Mouse (Mus musculus): Measurements from ENCODE around the gene Axl. TPM values are rescaled to one million over a fixed set of nuclear protein-coding genes. Genes with fewer than 3 reads are reported as not detected.

Gene Axl
- polyA plus RNA-seq, 1 experiment from 2014 or later: 13.5 TPM

GRCm38 (mm10) chr7:25753076-25753475 is 35.4 kb downstream of the Axl start:
- Histone ChIP-seq H3K27me3 (ENCODE audit: control insufficient read depth, insufficient read depth, low read length) (no peaks in the 10 kb centered on the region), H3K4me1 (ENCODE audit: control insufficient read depth, insufficient read depth, low read length) (peaks cover 19% of the 10 kb centered on the region), H3K27ac (ENCODE audit: low read depth, low read length) (no peak overlapping the region), H3K4me3 (ENCODE audit: low read depth, low read length) (peak overlapping the region; percentile 96), H3K36me3 (ENCODE audit: control insufficient read depth, insufficient read depth, low read length) (peaks cover 24% of the 10 kb centered on the region), H3K9ac (replicated peaks; ENCODE audit: low read depth, low read length) (peak overlapping the region; percentile 96), H3K9me3 (ENCODE audit: control insufficient read depth, low read length) (no peaks in the 10 kb centered on the region), H3K4me2 (ENCODE audit: low read depth, low read length) (peak overlapping the region; percentile 99)
- ATAC-seq (ENCODE audit: low read depth): no peak

GRCm38 (mm10) chr7:25746844-25747243 is 41.7 kb downstream of the Axl start:
- no peaks in the 10 kb centered on the region for H3K27me3 ChIP-seq (ENCODE audit: control insufficient read depth, insufficient read depth, low read length)
- no peak overlapping the region for H3K4me2 ChIP-seq (ENCODE audit: low read depth, low read length)
- peaks cover 82% of the 10 kb centered on the region for H3K36me3 ChIP-seq (ENCODE audit: control insufficient read depth, insufficient read depth, low read length)
- H3K4me1 ChIP-seq (ENCODE audit: control insufficient read depth, insufficient read depth, low read length): peaks cover 2% of the 10 kb centered on the region; the same call in 1 of the 2 replicates
- no peak for ATAC-seq (ENCODE audit: low read depth)
- no peaks in the 10 kb centered on the region for H3K9me3 ChIP-seq (ENCODE audit: control insufficient read depth, low read length)
- WGBS: 80% methylated on average over 3 of the region's 3 CpGs
- no peak overlapping the region for H3K9ac ChIP-seq (replicated peaks; ENCODE audit: low read depth, low read length)
- H3K4me3 ChIP-seq (ENCODE audit: low read depth, low read length): no peak overlapping the region
- H3K27ac ChIP-seq (ENCODE audit: low read depth, low read length): no peak overlapping the region

- H3K4me3 ChIP-seq (ENCODE audit: low read depth, low read length): no peak overlapping the region
- H3K9me3 ChIP-seq (ENCODE audit: control insufficient read depth, low read length): no peaks in the 10 kb centered on the region
- ATAC-seq (ENCODE audit: low read depth): no peak
- peaks cover 76% of the 10 kb centered on the region for H3K36me3 ChIP-seq (ENCODE audit: control insufficient read depth, insufficient read depth, low read length)
- no peaks in the 10 kb centered on the region for H3K4me1 ChIP-seq (ENCODE audit: control insufficient read depth, insufficient read depth, low read length)
- WGBS: 98% methylated on average over 3 of the region's 3 CpGs
- H3K9ac ChIP-seq (replicated peaks; ENCODE audit: low read depth, low read length): no peak overlapping the region
- no peak overlapping the region for H3K4me2 ChIP-seq (ENCODE audit: low read depth, low read length)
- no peak overlapping the region for H3K27ac ChIP-seq (ENCODE audit: low read depth, low read length)
- no peaks in the 10 kb centered on the region for H3K27me3 ChIP-seq (ENCODE audit: control insufficient read depth, insufficient read depth, low read length)
Observed at GRCm38 (mm10) chr7:25738277-25738676, 50.2 kb downstream of the Axl start.

- ATAC-seq (ENCODE audit: low read depth): no peak
- Histone ChIP-seq H3K4me2 (ENCODE audit: low read depth, low read length) (no peak overlapping the region), H3K4me1 (ENCODE audit: control insufficient read depth, insufficient read depth, low read length) (no peaks in the 10 kb centered on the region), H3K27ac (ENCODE audit: low read depth, low read length) (no peak overlapping the region), H3K27me3 (ENCODE audit: control insufficient read depth, insufficient read depth, low read length) (no peaks in the 10 kb centered on the region), H3K4me3 (ENCODE audit: low read depth, low read length) (no peak overlapping the region), H3K9me3 (ENCODE audit: control insufficient read depth, low read length) (no peaks in the 10 kb centered on the region), H3K36me3 (ENCODE audit: control insufficient read depth, insufficient read depth, low read length) (peaks cover 78% of the 10 kb centered on the region), H3K9ac (replicated peaks; ENCODE audit: low read depth, low read length) (no peak overlapping the region)
- WGBS: 100% methylated on average over 2 of the region's 2 CpGs
Observed at GRCm38 (mm10) chr7:25736920-25737319, 51.6 kb downstream of the Axl start.

GRCm38 (mm10) chr7:25734991-25735390 is 53.5 kb downstream of the Axl start:
- Histone ChIP-seq H3K4me2 (ENCODE audit: low read depth, low read length) (no peak overlapping the region), H3K9ac (replicated peaks; ENCODE audit: low read depth, low read length) (no peak overlapping the region), H3K4me3 (ENCODE audit: low read depth, low read length) (no peak overlapping the region), H3K36me3 (ENCODE audit: control insufficient read depth, insufficient read depth, low read length) (peaks cover 75% of the 10 kb centered on the region), H3K27ac (ENCODE audit: low read depth, low read length) (no peak overlapping the region), H3K4me1 (ENCODE audit: control insufficient read depth, insufficient read depth, low read length) (no peaks in the 10 kb centered on the region), H3K9me3 (ENCODE audit: control insufficient read depth, low read length) (no peaks in the 10 kb centered on the region), H3K27me3 (ENCODE audit: control insufficient read depth, insufficient read depth, low read length) (no peaks in the 10 kb centered on the region)
- no peak for ATAC-seq (ENCODE audit: low read depth)
- 86% methylated on average over 4 of the region's 4 CpGs for WGBS

- Histone ChIP-seq H3K9me3 (ENCODE audit: control insufficient read depth, low read length) (no peaks in the 10 kb centered on the region), H3K9ac (replicated peaks; ENCODE audit: low read depth, low read length) (no peak overlapping the region), H3K4me3 (ENCODE audit: low read depth, low read length) (no peak overlapping the region), H3K4me1 (ENCODE audit: control insufficient read depth, insufficient read depth, low read length) (no peaks in the 10 kb centered on the region), H3K27me3 (ENCODE audit: control insufficient read depth, insufficient read depth, low read length) (no peaks in the 10 kb centered on the region), H3K27ac (ENCODE audit: low read depth, low read length) (no peak overlapping the region), H3K4me2 (ENCODE audit: low read depth, low read length) (no peak overlapping the region), H3K36me3 (ENCODE audit: control insufficient read depth, insufficient read depth, low read length) (peaks cover 82% of the 10 kb centered on the region)
- 96% methylated on average over 8 of the region's 8 CpGs for WGBS
- ATAC-seq (ENCODE audit: low read depth): no peak
Observed at GRCm38 (mm10) chr7:25731294-25732055, 57.0 kb downstream of the Axl start.

- H3K9me3 ChIP-seq (ENCODE audit: control insufficient read depth, low read length): no peaks in the 10 kb centered on the region
- ATAC-seq (ENCODE audit: low read depth): no peak
- H3K4me1 ChIP-seq (ENCODE audit: control insufficient read depth, insufficient read depth, low read length): no peaks in the 10 kb centered on the region
- 79% methylated on average over 2 of the region's 2 CpGs for WGBS
- H3K9ac ChIP-seq (replicated peaks; ENCODE audit: low read depth, low read length): no peak overlapping the region
- H3K4me3 ChIP-seq (ENCODE audit: low read depth, low read length): no peak overlapping the region
- H3K27ac ChIP-seq (ENCODE audit: low read depth, low read length): no peak overlapping the region
- H3K4me2 ChIP-seq (ENCODE audit: low read depth, low read length): no peak overlapping the region
- H3K27me3 ChIP-seq (ENCODE audit: control insufficient read depth, insufficient read depth, low read length): no peaks in the 10 kb centered on the region
- H3K36me3 ChIP-seq (ENCODE audit: control insufficient read depth, insufficient read depth, low read length): peaks cover 83% of the 10 kb centered on the region
Observed at GRCm38 (mm10) chr7:25729862-25730261, 58.6 kb downstream of the Axl start.

- Histone ChIP-seq H3K27me3 (ENCODE audit: control insufficient read depth, insufficient read depth, low read length) (no peaks in the 10 kb centered on the region), H3K4me3 (ENCODE audit: low read depth, low read length) (no peak overlapping the region), H3K9ac (replicated peaks; ENCODE audit: low read depth, low read length) (no peak overlapping the region), H3K9me3 (ENCODE audit: control insufficient read depth, low read length) (no peaks in the 10 kb centered on the region), H3K4me1 (ENCODE audit: control insufficient read depth, insufficient read depth, low read length) (no peaks in the 10 kb centered on the region), H3K27ac (ENCODE audit: low read depth, low read length) (no peak overlapping the region), H3K36me3 (ENCODE audit: control insufficient read depth, insufficient read depth, low read length) (peaks cover 83% of the 10 kb centered on the region), H3K4me2 (ENCODE audit: low read depth, low read length) (no peak overlapping the region)
- 47% methylated on average over 2 of the region's 2 CpGs for WGBS
- no peak for ATAC-seq (ENCODE audit: low read depth)
Observed at GRCm38 (mm10) chr7:25729396-25729795, 59.1 kb downstream of the Axl start.

GRCm38 (mm10) chr7:25727800-25728199 is 60.7 kb downstream of the Axl start:
- Histone ChIP-seq H3K4me2 (ENCODE audit: low read depth, low read length) (no peak overlapping the region), H3K9ac (replicated peaks; ENCODE audit: low read depth, low read length) (no peak overlapping the region), H3K27ac (ENCODE audit: low read depth, low read length) (no peak overlapping the region), H3K36me3 (ENCODE audit: control insufficient read depth, insufficient read depth, low read length) (peaks cover 85% of the 10 kb centered on the region), H3K27me3 (ENCODE audit: control insufficient read depth, insufficient read depth, low read length) (no peaks in the 10 kb centered on the region), H3K9me3 (ENCODE audit: control insufficient read depth, low read length) (no peaks in the 10 kb centered on the region), H3K4me1 (ENCODE audit: control insufficient read depth, insufficient read depth, low read length) (no peaks in the 10 kb centered on the region), H3K4me3 (ENCODE audit: low read depth, low read length) (no peak overlapping the region)
- 92% methylated on average over 5 of the region's 5 CpGs for WGBS
- no peak for ATAC-seq (ENCODE audit: low read depth)
